Mouse (Mus musculus) cortical plate, adult 2 months (tissue): ENCODE measurements around the gene Grik4.

ENCODE experiments used
- CTCF ChIP-seq: fragments of 200-500 bp; IDR thresholded peaks from 2 replicates; pipeline ENCODE4 v1.5.1; 2011; ENCODE audit warnings: mild to moderate bottlenecking, control low read depth, low read length; ENCODE audit not compliant: insufficient read depth; ENCODE audit errors: extremely low read depth
- POLR2A ChIP-seq: fragments of 200-500 bp; IDR thresholded peaks from 2 replicates; pipeline ENCODE4 v1.6.1; 2011; ENCODE audit warnings: mild to moderate bottlenecking, low read length, control low read depth; ENCODE audit not compliant: insufficient read depth; ENCODE audit errors: extremely low read depth

DNA sequence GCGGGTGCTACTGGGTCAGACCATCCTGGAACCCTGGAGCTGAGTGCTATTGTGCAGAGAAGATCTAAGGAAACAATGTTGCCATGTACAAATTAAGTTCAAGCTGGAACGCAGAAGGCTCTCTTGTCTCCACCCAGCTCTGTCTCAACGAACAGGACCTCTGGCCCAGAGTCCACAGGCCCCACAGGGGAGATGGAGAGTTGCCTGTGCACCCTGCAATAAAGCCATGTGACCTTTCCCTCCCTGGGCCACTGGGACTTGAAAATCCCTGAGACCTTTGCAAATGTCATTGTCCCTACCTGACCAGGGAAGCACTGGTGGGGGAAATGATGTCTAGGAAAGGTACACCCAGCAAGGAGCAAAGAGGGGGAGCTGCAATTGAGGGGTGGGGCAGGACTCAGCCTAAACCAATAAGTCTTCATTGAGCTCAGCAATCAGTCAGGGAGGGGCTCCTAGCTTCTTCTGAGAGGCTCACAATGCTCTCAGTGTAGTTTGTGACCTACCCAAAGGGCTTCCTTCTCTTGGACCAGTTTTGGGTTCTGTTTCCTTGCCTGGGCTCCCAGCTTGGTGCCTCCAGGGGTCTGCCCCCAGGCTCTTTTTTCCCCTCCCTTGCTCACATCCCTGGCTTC lies 187.2 kb downstream of the Grik4 start:
- TF ChIP-seq CTCF (no peak), POLR2A (no peak)
